Mouse (Mus musculus): ENCODE results near the gene Tmtc2. TPM values are rescaled to one million over a fixed set of nuclear protein-coding genes. Genes with fewer than 3 reads are reported as not detected.

The Tmtc2 gene
- polyA plus RNA-seq, 1 experiment, result 0.10 TPM

DNA sequence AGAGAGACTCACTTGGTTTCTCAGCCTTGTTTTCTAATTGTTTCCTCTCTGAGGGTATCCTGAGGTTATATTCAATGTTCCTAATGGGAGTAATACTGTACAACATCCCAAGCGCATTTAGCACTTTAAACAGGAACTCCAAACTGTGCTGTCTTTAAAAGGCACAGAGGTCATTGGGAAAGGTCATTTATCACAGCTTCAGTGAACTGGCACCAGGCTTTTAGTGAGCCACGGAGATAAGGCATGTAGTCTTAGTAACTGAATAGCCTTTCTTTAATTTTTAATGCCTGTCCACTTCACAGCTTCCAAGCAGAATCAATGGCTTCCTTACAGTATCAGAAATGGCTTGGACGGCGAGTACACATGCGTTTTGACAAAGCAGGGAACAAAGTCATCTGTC lies 144.0 kb downstream of the Tmtc2 start:
- Histone ChIP-seq H3K4me1 (no peaks in the 10 kb centered on the region), H3K27me3 (replicated peaks) (no peaks in the 10 kb centered on the region), H3K36me3 (replicated peaks; ENCODE audit: low read length) (no peaks in the 10 kb centered on the region), H3K9me3 (no peaks in the 10 kb centered on the region), H3K4me3 (replicated peaks) (no peak overlapping the region)
- TF ChIP-seq GATA1 (IDR thresholded peaks at IDR 0.05; ENCODE audit: borderline replicate concordance, low read length) (no peak), FLI1 (IDR thresholded peaks at IDR 0.05; ENCODE audit: low read length) (no peak)

DNA sequence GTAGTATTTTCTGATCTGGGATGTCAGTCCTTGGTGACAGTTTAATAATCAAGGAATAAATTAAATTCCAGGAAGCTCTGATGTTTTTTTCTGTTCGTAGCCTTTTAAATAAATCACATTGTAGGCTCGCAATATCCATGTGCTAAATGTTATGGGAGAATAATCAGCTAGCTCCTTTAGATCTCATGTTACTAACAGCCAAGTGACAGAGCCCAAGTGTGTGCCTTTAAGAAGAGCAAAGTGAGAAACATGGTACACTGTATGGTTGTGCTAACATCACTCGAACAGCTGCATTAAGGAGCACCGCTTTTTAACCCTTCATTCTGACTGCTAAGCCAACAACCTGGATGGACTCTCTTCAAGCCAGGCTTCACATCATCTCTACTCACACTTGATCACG lies 146.2 kb downstream of the Tmtc2 start:
- TF ChIP-seq GATA1 (IDR thresholded peaks at IDR 0.05; ENCODE audit: borderline replicate concordance, low read length) (no peak), FLI1 (IDR thresholded peaks at IDR 0.05; ENCODE audit: low read length) (no peak)
- H3K27me3 ChIP-seq (replicated peaks), result no peaks in the 10 kb centered on the region
- H3K4me1 ChIP-seq, result no peaks in the 10 kb centered on the region
- no peaks in the 10 kb centered on the region for H3K9me3 ChIP-seq
- no peak overlapping the region for H3K4me3 ChIP-seq (replicated peaks)
- no peaks in the 10 kb centered on the region for H3K36me3 ChIP-seq (replicated peaks; ENCODE audit: low read length)

DNA sequence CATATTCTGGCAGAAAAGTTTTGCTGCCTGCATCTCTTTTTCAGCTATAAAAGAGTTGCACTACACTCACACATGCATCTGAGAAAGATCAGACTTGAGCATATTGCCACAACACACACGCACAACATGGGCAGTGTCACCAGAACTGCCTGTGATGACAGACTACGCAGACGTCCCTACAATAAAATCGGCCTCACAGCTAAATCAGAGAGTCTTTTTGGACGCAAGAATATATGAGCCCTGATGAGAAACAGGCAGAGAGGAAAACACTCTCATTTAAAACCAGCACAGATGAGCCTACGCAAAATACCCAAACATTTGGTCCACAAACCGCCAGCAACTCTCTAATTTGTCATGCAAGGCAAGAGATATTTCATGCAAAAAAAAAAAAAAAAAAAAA lies 146.6 kb downstream of the Tmtc2 start:
- no peaks in the 10 kb centered on the region for H3K27me3 ChIP-seq (replicated peaks)
- H3K9me3 ChIP-seq, result no peaks in the 10 kb centered on the region
- H3K4me1 ChIP-seq, result no peaks in the 10 kb centered on the region
- no peaks in the 10 kb centered on the region for H3K36me3 ChIP-seq (replicated peaks; ENCODE audit: low read length)
- no peak overlapping the region for H3K4me3 ChIP-seq (replicated peaks)
- TF ChIP-seq GATA1 (IDR thresholded peaks at IDR 0.05; ENCODE audit: borderline replicate concordance, low read length) (no peak), FLI1 (IDR thresholded peaks at IDR 0.05; ENCODE audit: low read length) (no peak)

GRCm38 (mm10) chr10:105425052-105425451 lies 149.2 kb downstream of the Tmtc2 start:
- no peak for TF ChIP-seq FLI1 (IDR thresholded peaks at IDR 0.05; ENCODE audit: low read length)
- no peak for TF ChIP-seq GATA1 (IDR thresholded peaks at IDR 0.05; ENCODE audit: borderline replicate concordance, low read length)
- H3K4me1 ChIP-seq, result no peaks in the 10 kb centered on the region

GRCm38 (mm10) chr10:105423187-105423586 lies 151.1 kb downstream of the Tmtc2 start:
- Histone ChIP-seq H3K4me3 (replicated peaks) (no peak overlapping the region), H3K36me3 (replicated peaks; ENCODE audit: low read length) (no peaks in the 10 kb centered on the region), H3K27me3 (replicated peaks) (no peaks in the 10 kb centered on the region), H3K4me1 (no peaks in the 10 kb centered on the region), H3K9me3 (0 out of 2 replicates have a peak, but pooled peaks cover 12% of the 10 kb centered on the region)
- no peak for TF ChIP-seq FLI1 (IDR thresholded peaks at IDR 0.05; ENCODE audit: low read length)
- no peak for TF ChIP-seq GATA1 (IDR thresholded peaks at IDR 0.05; ENCODE audit: borderline replicate concordance, low read length)

More at GRCm38 (mm10) chr10:105425052-105425451, 149.2 kb downstream of the Tmtc2 start:
- Histone ChIP-seq H3K36me3 (replicated peaks; ENCODE audit: low read length) (no peaks in the 10 kb centered on the region), H3K4me3 (replicated peaks) (no peak overlapping the region), H3K9me3 (0 out of 2 replicates have a peak, but pooled peaks cover 7% of the 10 kb centered on the region), H3K27me3 (replicated peaks) (no peaks in the 10 kb centered on the region)

GRCm38 (mm10) chr10:105417845-105418383 lies 156.3 kb downstream of the Tmtc2 start:
- TF ChIP-seq GATA1 (IDR thresholded peaks at IDR 0.05; ENCODE audit: borderline replicate concordance, low read length) (no peak), FLI1 (IDR thresholded peaks at IDR 0.05; ENCODE audit: low read length) (no peak)
- 0 out of 2 replicates have a peak, but pooled peaks cover 12% of the 10 kb centered on the region for H3K9me3 ChIP-seq
- peaks cover 3% of the 10 kb centered on the region for H3K36me3 ChIP-seq (replicated peaks; ENCODE audit: low read length)
- no peaks in the 10 kb centered on the region for H3K4me1 ChIP-seq
- H3K27me3 ChIP-seq (replicated peaks), result no peaks in the 10 kb centered on the region
- no peak overlapping the region for H3K4me3 ChIP-seq (replicated peaks)

GRCm38 (mm10) chr10:105416601-105417000 lies 157.7 kb downstream of the Tmtc2 start:
- Histone ChIP-seq H3K27me3 (replicated peaks) (no peaks in the 10 kb centered on the region), H3K36me3 (replicated peaks; ENCODE audit: low read length) (peaks cover 3% of the 10 kb centered on the region), H3K4me1 (no peaks in the 10 kb centered on the region), H3K4me3 (replicated peaks) (no peak overlapping the region), H3K9me3 (0 out of 2 replicates have a peak, but pooled peaks cover 11% of the 10 kb centered on the region)
- TF ChIP-seq GATA1 (IDR thresholded peaks at IDR 0.05; ENCODE audit: borderline replicate concordance, low read length) (no peak), FLI1 (IDR thresholded peaks at IDR 0.05; ENCODE audit: low read length) (no peak)

GRCm38 (mm10) chr10:105405856-105406527 lies 168.3 kb downstream of the Tmtc2 start:
- H3K9me3 ChIP-seq, result peaks cover 4% of the 10 kb centered on the region

GRCm38 (mm10) chr10:105403931-105404330 lies 170.3 kb downstream of the Tmtc2 start:
- TF ChIP-seq FLI1 (IDR thresholded peaks at IDR 0.05; ENCODE audit: low read length) (no peak), GATA1 (IDR thresholded peaks at IDR 0.05; ENCODE audit: borderline replicate concordance, low read length) (no peak)
- Histone ChIP-seq H3K4me3 (replicated peaks) (no peak overlapping the region), H3K9me3 (peaks cover 9% of the 10 kb centered on the region)

More at GRCm38 (mm10) chr10:105405856-105406527, 168.3 kb downstream of the Tmtc2 start:
- no peaks in the 10 kb centered on the region for H3K36me3 ChIP-seq (replicated peaks; ENCODE audit: low read length)
- TF ChIP-seq FLI1 (IDR thresholded peaks at IDR 0.05; ENCODE audit: low read length) (no peak), GATA1 (IDR thresholded peaks at IDR 0.05; ENCODE audit: borderline replicate concordance, low read length) (no peak)
- H3K4me1 ChIP-seq, result no peaks in the 10 kb centered on the region
- no peak overlapping the region for H3K4me3 ChIP-seq (replicated peaks)
- no peaks in the 10 kb centered on the region for H3K27me3 ChIP-seq (replicated peaks)

DNA sequence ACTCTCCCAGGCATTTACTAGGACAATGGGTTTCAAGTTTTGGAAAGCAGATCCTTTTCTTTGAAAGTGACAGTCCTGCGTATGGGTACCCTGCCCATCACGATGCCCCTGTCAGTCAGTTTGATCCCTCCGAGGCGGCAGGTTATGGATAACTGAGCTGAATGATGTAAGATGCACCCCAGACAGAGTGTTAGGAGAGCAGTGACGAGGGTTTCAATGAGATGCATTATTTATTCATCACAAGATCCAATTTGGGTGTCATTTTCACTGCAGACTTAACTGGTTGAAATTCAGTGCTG lies 171.8 kb downstream of the Tmtc2 start:
- peaks cover 11% of the 10 kb centered on the region for H3K4me1 ChIP-seq

More at GRCm38 (mm10) chr10:105403931-105404330, 170.3 kb downstream of the Tmtc2 start:
- H3K27me3 ChIP-seq (replicated peaks), result no peaks in the 10 kb centered on the region
- H3K36me3 ChIP-seq (replicated peaks; ENCODE audit: low read length), result no peaks in the 10 kb centered on the region
- H3K4me1 ChIP-seq, result peaks cover 11% of the 10 kb centered on the region

More for the DNA sequence above, 171.8 kb downstream of the Tmtc2 start:
- no peak for TF ChIP-seq FLI1 (IDR thresholded peaks at IDR 0.05; ENCODE audit: low read length)
- no peak for TF ChIP-seq GATA1 (IDR thresholded peaks at IDR 0.05; ENCODE audit: borderline replicate concordance, low read length)
- Histone ChIP-seq H3K4me3 (replicated peaks) (no peak overlapping the region), H3K36me3 (replicated peaks; ENCODE audit: low read length) (no peaks in the 10 kb centered on the region), H3K27me3 (replicated peaks) (no peaks in the 10 kb centered on the region), H3K9me3 (peaks cover 9% of the 10 kb centered on the region)

Measured in megakaryocyte, embryonic 14.5 days (primary cell).